ENCODE assay signal across 11 mouse cellular contexts in the genomic region with DNA sequence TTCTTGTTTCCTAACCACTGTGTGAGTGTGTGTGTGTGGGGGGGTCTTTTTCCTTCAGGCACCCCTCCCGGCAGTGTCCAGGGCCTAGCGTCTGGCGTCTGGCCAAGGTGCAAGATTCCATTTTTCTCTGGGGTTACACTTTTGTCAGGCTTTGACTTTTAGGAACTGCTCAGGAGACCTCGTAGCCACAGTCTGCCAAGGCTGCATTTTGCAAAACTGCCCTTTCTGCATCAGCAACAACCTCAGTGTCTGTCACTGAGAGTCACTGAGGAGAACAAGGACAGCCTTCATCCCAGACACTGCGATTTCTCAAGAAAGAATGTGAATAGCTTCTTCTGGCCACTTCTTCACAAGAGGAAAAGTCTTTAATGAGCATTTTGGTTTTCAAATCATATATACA. TPM values are rescaled to one million over a fixed set of nuclear protein-coding genes. Genes with fewer than 3 reads are reported as not detected.
A peak's percentile ranks its signal among the peaks of the same experiment; 100 is the strongest.
DNase-seq lines count a peak whose midpoint lies in the region; ATAC-seq and TF ChIP-seq lines count a peak whose summit lies in the region.
"Had no signal": no experiment of that assay in that cellular context is flagged by ENCODE, and none has a peak within 500 bp of the region (broad histone marks: within the 10 kb centered on the region; RNA-seq: fewer than 3 reads in every experiment).

No protein-coding gene starts in this region.

- no peaks in the 10 kb centered on the region for H3K36me3 ChIP-seq in hindbrain, embryonic 13.5 days
- no peaks in the 10 kb centered on the region for H3K36me3 ChIP-seq in hindbrain, embryonic 12.5 days
- no peaks in the 10 kb centered on the region for H3K36me3 ChIP-seq in testis, adult 2 months (ENCODE audit: control insufficient read depth, insufficient read depth, low read length)
- no peaks in the 10 kb centered on the region for H3K36me3 ChIP-seq in forebrain, embryonic 14.5 days (ENCODE audit: control insufficient read depth, insufficient read depth, low read length)
- H3K36me3 ChIP-seq: neural tube, embryonic 15.5 days had no signal

- no peak for TF ChIP-seq CTCF in testis, adult 2 months (IDR thresholded peaks at IDR 0.05; ENCODE audit: control insufficient read depth, insufficient read depth, insufficient replicate concordance, low read depth, low read length)

- 0 out of 2 replicates have a peak overlapping the region, but pooled peaks have one; percentile 24 for H3K27ac ChIP-seq in hindbrain, embryonic 13.5 days
- no peak overlapping the region for H3K27ac ChIP-seq in hindbrain, embryonic 12.5 days
- peak overlapping the region; percentile 4; the same call in 1 of the 2 replicates for H3K27ac ChIP-seq in testis, adult 2 months (ENCODE audit: control insufficient read depth, insufficient read depth, low read depth, low read length)
- H3K27ac ChIP-seq in forebrain, embryonic 14.5 days (ENCODE audit: low read depth, low read length), result no peak overlapping the region
- H3K27ac ChIP-seq: neural tube, embryonic 15.5 days had no signal

- H3K9ac ChIP-seq in hindbrain, embryonic 13.5 days, result no peak overlapping the region
- H3K9ac ChIP-seq in hindbrain, embryonic 12.5 days, result no peak overlapping the region
- no peak overlapping the region for H3K9ac ChIP-seq in forebrain, embryonic 14.5 days (ENCODE audit: low read length)
- H3K9ac ChIP-seq: neural tube, embryonic 15.5 days had no signal

- ATAC-seq in hindbrain, embryonic 13.5 days (ENCODE audit: low FRiP score), result no peak
- ATAC-seq in hindbrain, embryonic 12.5 days (ENCODE audit: low FRiP score), result no peak
- no peak for ATAC-seq in forebrain, embryonic 14.5 days

- H3K4me3 ChIP-seq in hindbrain, embryonic 13.5 days, result no peak overlapping the region
- H3K4me3 ChIP-seq in hindbrain, embryonic 12.5 days, result no peak overlapping the region
- no peak overlapping the region for H3K4me3 ChIP-seq in testis, adult 2 months (ENCODE audit: control insufficient read depth, low read depth, low read length)
- H3K4me3 ChIP-seq in forebrain, embryonic 14.5 days (ENCODE audit: low read depth, low read length), result no peak overlapping the region
- H3K4me3 ChIP-seq: neural tube, embryonic 15.5 days had no signal

- WGBS in hindbrain, embryonic 13.5 days, result 66% methylated on average over 5 of the region's 5 CpGs
- WGBS in hindbrain, embryonic 12.5 days, result 61% methylated on average over 5 of the region's 5 CpGs
- 73% methylated on average over 5 of the region's 5 CpGs for WGBS in forebrain, embryonic 14.5 days

- no peak overlapping the region for H3K4me2 ChIP-seq in hindbrain, embryonic 13.5 days
- H3K4me2 ChIP-seq in hindbrain, embryonic 12.5 days (replicated peaks), result no peak overlapping the region
- H3K4me2 ChIP-seq in forebrain, embryonic 14.5 days (ENCODE audit: low read length), result no peak overlapping the region
- H3K4me2 ChIP-seq: neural tube, embryonic 15.5 days had no signal

- no peaks in the 10 kb centered on the region for H3K9me3 ChIP-seq in hindbrain, embryonic 13.5 days
- no peaks in the 10 kb centered on the region for H3K9me3 ChIP-seq in hindbrain, embryonic 12.5 days (replicated peaks)
- no peaks in the 10 kb centered on the region for H3K9me3 ChIP-seq in forebrain, embryonic 14.5 days (replicated peaks; ENCODE audit: control insufficient read depth, low read length)
- H3K9me3 ChIP-seq: neural tube, embryonic 15.5 days had no signal

- H3K27me3 ChIP-seq in hindbrain, embryonic 13.5 days, result no peaks in the 10 kb centered on the region
- no peaks in the 10 kb centered on the region for H3K27me3 ChIP-seq in hindbrain, embryonic 12.5 days
- no peaks in the 10 kb centered on the region for H3K27me3 ChIP-seq in testis, adult 2 months (ENCODE audit: control insufficient read depth, insufficient read depth, low read length)
- H3K27me3 ChIP-seq in forebrain, embryonic 14.5 days (replicated peaks; ENCODE audit: control insufficient read depth, insufficient read depth, low read length), result no peaks in the 10 kb centered on the region
- H3K27me3 ChIP-seq: CH12.LX; neural tube, embryonic 15.5 days had no signal

- DNase-seq in testis, postnatal 14 days (ENCODE audit: low spot score), result no peak
- DNase-seq in kidney, postnatal 4 days, result peak; percentile 36 to 50
- DNase-seq in left cerebral cortex, adult 8-10 months (ENCODE audit: low spot score in 2 of 2), result no peak
- DNase-seq in forebrain, embryonic 14.5 days (ENCODE audit: low spot score), result no peak
- no peak for DNase-seq in right cerebral cortex, postnatal 14 days
- DNase-seq: cerebellum, postnatal 10 days had no signal

- no peak for TF ChIP-seq POLR2A in testis, adult 2 months (IDR thresholded peaks at IDR 0.05; ENCODE audit: control insufficient read depth, low read depth, low read length)

- H3K4me1 ChIP-seq in hindbrain, embryonic 13.5 days (replicated peaks), result 0 out of 2 replicates have a peak, but pooled peaks cover 3% of the 10 kb centered on the region
- H3K4me1 ChIP-seq in hindbrain, embryonic 12.5 days, result 0 out of 2 replicates have a peak, but pooled peaks cover 4% of the 10 kb centered on the region
- H3K4me1 ChIP-seq in testis, adult 2 months (ENCODE audit: control insufficient read depth, insufficient read depth, low read length), result no peaks in the 10 kb centered on the region
- H3K4me1 ChIP-seq in forebrain, embryonic 14.5 days (ENCODE audit: control insufficient read depth, insufficient read depth, low read length), result no peaks in the 10 kb centered on the region

RNA-seq across cellular contexts. Expression of a gene that starts 17.6 kb away (rescaled TPM):
- polyA plus RNA-seq in hindbrain, embryonic 13.5 days (2015; fragmentation: Nextera tagmentation; extraction: Ambion mirVana), result 15.1 and 15.5 TPM in 2 replicates
- polyA plus RNA-seq in hindbrain, embryonic 12.5 days (2016; fragmentation: Nextera tagmentation; extraction: Ambion mirVana), result 25.4 and 25.6 TPM in 2 replicates
- polyA plus RNA-seq in testis, adult 2 months (2012; rRNA removed), result 2.1 and 2.9 TPM in 2 replicates
- total RNA-seq in left cerebral cortex, adult 8-10 months (2022), result 100 to 1,000 TPM; 122 to 132 (median 129) TPM
- polyA plus RNA-seq in forebrain, embryonic 14.5 days (2014; fragmentation: Nextera tagmentation; extraction: Ambion mirVana), result 12.1 and 13.8 TPM in 2 replicates

Comparison
In these comparisons a context has a peak if more than half of its experiments do, and no peak if none do; other contexts are left out.
1. H3K27ac ChIP-seq: peak in hindbrain, embryonic 13.5 days (single experiment) and testis, adult 2 months (single experiment); none in hindbrain, embryonic 12.5 days (single experiment) and forebrain, embryonic 14.5 days (single experiment).
2. DNase-seq: peak in kidney, postnatal 4 days (2 of 2); none in testis, postnatal 14 days (single experiment), left cerebral cortex, adult 8-10 months (0 of 2), forebrain, embryonic 14.5 days (single experiment) and right cerebral cortex, postnatal 14 days (single experiment).